Mouse (Mus musculus) olfactory bulb, adult 2 months (tissue): ENCODE results near the gene Gm20431. TPM values are rescaled to one million over a fixed set of nuclear protein-coding genes. Genes with fewer than 3 reads are reported as not detected.

Experiments
- H3K27ac ChIP-seq: fragments of 200-500 bp; 2 replicates; pipeline ENCODE4 v1.5.1; 2012; ENCODE audit warnings: low read depth, low read length; ENCODE audit not compliant: insufficient read depth
- H3K4me1 ChIP-seq: fragments of 200-500 bp; 2 replicates; pipeline ENCODE4 v1.6.1; 2012; ENCODE audit warnings: low read length; ENCODE audit not compliant: control insufficient read depth, insufficient read depth
- H3K4me3 ChIP-seq: fragments of 200-500 bp; 2 replicates; pipeline ENCODE4 v1.5.1; 2012; ENCODE audit warnings: mild to moderate bottlenecking, low read depth, low read length, moderate library complexity; ENCODE audit not compliant: insufficient read depth
- CTCF ChIP-seq: fragments of 200-500 bp; IDR thresholded peaks from 2 replicates; pipeline ENCODE4 v1.5.1; 2012; ENCODE audit warnings: low read depth, mild to moderate bottlenecking, low read length, moderate library complexity; ENCODE audit not compliant: insufficient read depth
- POLR2A ChIP-seq: fragments of 200-500 bp; IDR thresholded peaks from 2 replicates; pipeline ENCODE4 v1.6.1; 2012; ENCODE audit warnings: mild to moderate bottlenecking, low read depth, low read length, moderate library complexity; ENCODE audit not compliant: insufficient read depth
- WGBS: fragments of 180-500 bp; shearing (Covaris S2); methylation state at CpG from one replicate; pipeline ENCODE4 v1.1.7; 2018; 5-methylcytosine and 5-hydroxymethylcytosine counted together
- polyA plus RNA-seq: library from polyadenylated mRNA; stranded (reverse); fragments of >200 nt; gene quantifications from 2 replicates; pipeline ENCODE4 v1.2.4, GENCODE M21; 2012; ENCODE audit warnings: low replicate concordance; ENCODE audit not compliant: missing spikeins, insufficient read depth, insufficient read length

The Gm20431 gene
- polyA plus RNA-seq = not detected in 2 replicates

GRCm38 (mm10) chr2:167661270-167662203 is at the start of gene Gm20431:
TSS of gene Gm20431 (minus strand) at chr2:167661496.
- TF ChIP-seq POLR2A (peak; percentile 96), CTCF (no peak)
- Histone ChIP-seq H3K4me1 (peaks cover 37% of the 10 kb centered on the region), H3K4me3 (peak within 1 kb of the TSS; percentile 98), H3K27ac (peak within 1 kb of the TSS; percentile 34; the same call in 1 of the 2 replicates)
- WGBS = 3% methylated on average over 110 of the region's 110 CpGs

GRCm38 (mm10) chr2:167710574-167710973 is 49.3 kb upstream of the Gm20431 start:
- no peak overlapping the region for H3K27ac ChIP-seq
- no peak overlapping the region for H3K4me3 ChIP-seq
- peaks cover 24% of the 10 kb centered on the region for H3K4me1 ChIP-seq
- TF ChIP-seq POLR2A = no peak
- TF ChIP-seq CTCF = no peak
- WGBS = 68% methylated on average over 6 of the region's 6 CpGs

GRCm38 (mm10) chr2:167709969-167710368 is 48.7 kb upstream of the Gm20431 start:
- TF ChIP-seq POLR2A (no peak), CTCF (no peak)
- 81% methylated on average over 6 of the region's 6 CpGs for WGBS
- Histone ChIP-seq H3K27ac (no peak overlapping the region), H3K4me3 (no peak overlapping the region), H3K4me1 (peaks cover 19% of the 10 kb centered on the region)

GRCm38 (mm10) chr2:167708373-167708772 is 47.1 kb upstream of the Gm20431 start:
- Histone ChIP-seq H3K27ac (no peak overlapping the region), H3K4me1 (peaks cover 8% of the 10 kb centered on the region), H3K4me3 (no peak overlapping the region)
- TF ChIP-seq POLR2A (no peak), CTCF (no peak)
- WGBS = 68% methylated on average over 15 of the region's 15 CpGs

- 87% methylated on average over 11 of the region's 11 CpGs for WGBS
- Histone ChIP-seq H3K4me3 (no peak overlapping the region), H3K4me1 (peaks cover 13% of the 10 kb centered on the region), H3K27ac (no peak overlapping the region)
- no peak for TF ChIP-seq CTCF
- no peak for TF ChIP-seq POLR2A
These were observed 45.1 kb upstream of the Gm20431 start for GRCm38 (mm10) chr2:167706183-167706939.

GRCm38 (mm10) chr2:167704409-167704808 is 43.1 kb upstream of the Gm20431 start:
- no peak overlapping the region for H3K27ac ChIP-seq
- no peak for TF ChIP-seq CTCF
- TF ChIP-seq POLR2A = no peak
- no peak overlapping the region for H3K4me3 ChIP-seq
- H3K4me1 ChIP-seq = peaks cover 13% of the 10 kb centered on the region
- 93% methylated on average over 4 of the region's 4 CpGs for WGBS

GRCm38 (mm10) chr2:167702126-167702525 is 40.8 kb upstream of the Gm20431 start:
- H3K4me3 ChIP-seq = no peak overlapping the region
- no peak for TF ChIP-seq POLR2A
- TF ChIP-seq CTCF = no peak
- peaks cover 8% of the 10 kb centered on the region; the same call in 1 of the 2 replicates for H3K4me1 ChIP-seq
- no peak overlapping the region for H3K27ac ChIP-seq
- WGBS = 90% methylated on average over 6 of the region's 6 CpGs

GRCm38 (mm10) chr2:167701472-167701871 is 40.2 kb upstream of the Gm20431 start:
- WGBS = 83% methylated on average over 5 of the region's 5 CpGs
- Histone ChIP-seq H3K4me3 (no peak overlapping the region), H3K4me1 (peaks cover 8% of the 10 kb centered on the region; the same call in 1 of the 2 replicates), H3K27ac (no peak overlapping the region)
- TF ChIP-seq POLR2A (no peak), CTCF (no peak)
